Mouse (Mus musculus) erythroblast, adult 5-6 weeks (primary cell): ENCODE results near the gene Ap5b1. TPM values are rescaled to one million over a fixed set of nuclear protein-coding genes. Genes with fewer than 3 reads are reported as not detected.

Experiments used
- ATAC-seq: replicated peaks from 2 replicates; pipeline ENCODE4 v1.8.0; 2016; ENCODE audit warnings: moderate number of reproducible peaks, mild to moderate bottlenecking, moderate TSS enrichment, inconsistent platforms; ENCODE audit not compliant: poor library complexity, low FRiP score, severe bottlenecking
- total RNA-seq, 2 experiments: library from RNA; stranded (forward) in 1 of 2; stranded (reverse) in 1 of 2; fragments of 150-400 nt in 1 of 2; fragments of 200-764, 138-1000 nt in 1 of 2; gene quantifications; 2 replicates each; pipeline versions ENCODE4 v1.2.3 to v1.2.4; 2015 to 2017; ENCODE audit warnings: low replicate concordance in 2 of 2

Gene Ap5b1
- total RNA-seq, 2 experiments from 2014 or later = 2.9 to 4.7 TPM

- no peak for ATAC-seq
Observed at GRCm38 (mm10) chr19:5607705-5608410, 40.0 kb downstream of the Ap5b1 start.

- no peak for ATAC-seq
Observed at GRCm38 (mm10) chr19:5608707-5609106, 40.9 kb downstream of the Ap5b1 start.

GRCm38 (mm10) chr19:5609171-5609546 lies 41.3 kb downstream of the Ap5b1 start:
- no peak for ATAC-seq

DNA sequence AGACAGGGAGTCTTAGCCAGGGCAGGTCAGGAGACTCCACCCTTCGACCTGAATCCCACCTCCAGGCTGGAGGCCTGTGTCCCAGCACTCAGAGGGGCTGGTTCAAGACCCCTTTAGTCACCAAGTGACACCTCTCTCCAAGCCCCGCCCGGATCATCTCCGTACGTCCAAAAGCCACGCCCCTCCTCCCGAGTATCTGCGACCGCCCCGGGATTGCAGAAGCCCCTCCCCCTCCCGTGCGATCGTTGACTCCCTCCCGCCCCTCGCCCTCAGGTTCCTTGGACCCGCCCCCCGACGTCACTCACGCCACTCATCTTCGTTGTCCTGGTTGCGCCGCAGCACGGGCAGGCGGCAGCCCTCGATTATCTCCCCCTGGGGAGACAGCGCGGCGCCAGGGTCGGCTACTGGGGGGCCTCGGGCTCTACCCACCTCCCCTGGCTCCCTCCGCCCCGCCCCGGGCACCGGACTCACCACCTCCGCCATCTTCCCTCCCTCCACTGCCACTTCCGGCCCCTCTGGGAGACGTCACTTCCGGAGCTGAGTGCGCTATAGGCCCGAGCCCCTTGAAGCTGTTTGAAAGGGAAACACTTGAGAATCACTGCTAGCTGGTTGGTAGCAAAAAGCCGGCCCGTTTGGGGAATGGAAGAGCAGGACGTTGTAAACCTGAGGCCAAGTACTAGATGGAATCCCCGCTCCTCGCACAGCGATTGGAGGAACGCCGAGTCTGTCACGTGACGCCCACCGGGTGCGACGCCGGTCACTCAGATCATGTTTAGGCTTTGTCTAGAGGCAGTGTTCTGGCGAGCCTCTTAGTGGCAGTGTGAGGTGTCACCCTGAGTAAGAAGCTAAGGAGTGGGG lies 42.0 kb downstream of the Ap5b1 start, which contains the start of gene Kat5:
Gene Kat5 (minus strand): TSS at position 691 of the 858 bp plus-strand sequence.
- peak; percentile 92 for ATAC-seq

DNA sequence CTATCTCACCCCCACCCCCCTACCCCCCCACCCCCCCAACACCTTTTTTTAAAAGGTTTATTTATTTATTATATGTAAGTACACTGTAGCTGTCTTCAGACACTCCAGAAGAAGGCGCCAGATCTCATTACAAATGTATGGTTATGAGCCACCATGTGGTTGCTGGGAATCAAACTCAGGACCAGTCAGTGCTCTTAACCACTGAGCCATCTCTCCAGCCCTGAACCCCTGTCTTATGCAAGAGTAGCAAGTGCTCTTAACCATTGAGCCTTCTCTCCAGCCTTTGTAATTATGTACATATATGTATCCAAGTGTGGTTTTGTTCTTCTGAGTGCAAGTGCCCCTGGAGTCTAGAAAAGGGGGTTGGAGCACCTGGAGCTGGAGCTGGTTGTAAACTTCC lies 44.1 kb downstream of the Ap5b1 start:
- no peak for ATAC-seq

- no peak for ATAC-seq
Observed at GRCm38 (mm10) chr19:5612762-5613411, 45.1 kb downstream of the Ap5b1 start.

DNA sequence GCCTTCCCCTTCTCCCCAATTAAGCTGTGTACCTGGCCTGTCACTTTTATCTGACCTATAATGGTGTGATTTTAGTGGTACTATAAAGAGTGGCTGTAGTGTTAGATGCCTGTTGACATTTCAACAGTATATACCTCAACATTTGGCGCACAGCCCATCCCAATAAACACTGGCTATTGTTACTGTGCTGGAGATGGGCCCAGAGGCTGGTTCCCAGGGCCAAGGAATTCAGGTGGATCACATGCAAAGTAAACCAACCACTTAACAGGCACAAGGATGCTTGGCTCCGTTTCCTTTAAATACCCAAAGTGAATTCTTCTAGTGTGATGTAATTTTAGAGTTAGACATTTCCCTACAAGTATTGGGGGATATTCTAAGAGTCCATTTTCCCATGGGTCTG lies 47.1 kb downstream of the Ap5b1 start:
- no peak for ATAC-seq

GRCm38 (mm10) chr19:5620007-5620406 lies 52.2 kb downstream of the Ap5b1 start:
- no peak for ATAC-seq

Other genes with a start within 250 kb of the Ap5b1 start
- gene Catsper1, start 232.3 kb upstream of the Ap5b1 start, total RNA-seq (2015; ENCODE audit: low replicate concordance) = not detected in 2 replicates
- gene Catsper1, start 232.3 kb upstream of the Ap5b1 start, total RNA-seq (2017; ENCODE audit: low replicate concordance) = not detected in 2 replicates
- gene Cst6, start 218.5 kb upstream of the Ap5b1 start, total RNA-seq (2015; ENCODE audit: low replicate concordance) = not detected in 2 replicates
- gene Cst6, start 218.5 kb upstream of the Ap5b1 start, total RNA-seq (2017; ENCODE audit: low replicate concordance) = not detected in 2 replicates
- gene Eif1ad, start 201.3 kb upstream of the Ap5b1 start, total RNA-seq (2015; ENCODE audit: low replicate concordance) = 7.3 and 12.3 TPM in 2 replicates
- 14.7 and 18.7 TPM in 2 replicates for gene Eif1ad, start 201.3 kb upstream of the Ap5b1 start, total RNA-seq (2017; ENCODE audit: low replicate concordance)
- 77.5 and 144 TPM in 2 replicates for gene Banf1, start 200.9 kb upstream of the Ap5b1 start, total RNA-seq (2015; ENCODE audit: low replicate concordance)
- 5.9 and 14.1 TPM in 2 replicates for gene Banf1, start 200.9 kb upstream of the Ap5b1 start, total RNA-seq (2017; ENCODE audit: low replicate concordance)
- 28.4 and 63.2 TPM in 2 replicates for gene Sart1, start 179.3 kb upstream of the Ap5b1 start, total RNA-seq (2015; ENCODE audit: low replicate concordance)
- 28.5 and 48.2 TPM in 2 replicates for gene Sart1, start 179.3 kb upstream of the Ap5b1 start, total RNA-seq (2017; ENCODE audit: low replicate concordance)
- 2.5 TPM in 1 of 2 replicates, not detected in the other for gene Tsga10ip, start 165.5 kb upstream of the Ap5b1 start, total RNA-seq (2015; ENCODE audit: low replicate concordance)
- not detected in 2 replicates for gene Tsga10ip, start 165.5 kb upstream of the Ap5b1 start, total RNA-seq (2017; ENCODE audit: low replicate concordance)
- 15.0 and 32.4 TPM in 2 replicates for gene Drap1, start 143.0 kb upstream of the Ap5b1 start, total RNA-seq (2015; ENCODE audit: low replicate concordance)
- gene Drap1, start 143.0 kb upstream of the Ap5b1 start, total RNA-seq (2017; ENCODE audit: low replicate concordance) = 15.8 and 18.0 TPM in 2 replicates
- gene AI837181, start 142.9 kb upstream of the Ap5b1 start, total RNA-seq (2015; ENCODE audit: low replicate concordance) = 14.8 and 16.1 TPM in 2 replicates
- 5.3 and 7.7 TPM in 2 replicates for gene AI837181, start 142.9 kb upstream of the Ap5b1 start, total RNA-seq (2017; ENCODE audit: low replicate concordance)
- 0.42 TPM in 1 of 2 replicates, not detected in the other for gene Fosl1, start 120.5 kb upstream of the Ap5b1 start, total RNA-seq (2015; ENCODE audit: low replicate concordance)
- not detected in 2 replicates for gene Fosl1, start 120.5 kb upstream of the Ap5b1 start, total RNA-seq (2017; ENCODE audit: low replicate concordance)
- gene Ccdc85b, start 110.1 kb upstream of the Ap5b1 start, total RNA-seq (2015; ENCODE audit: low replicate concordance) = 0.38 TPM in 1 of 2 replicates, not detected in the other
- 0.14 and 0.17 TPM in 2 replicates for gene Ccdc85b, start 110.1 kb upstream of the Ap5b1 start, total RNA-seq (2017; ENCODE audit: low replicate concordance)
- 13.2 and 15.2 TPM in 2 replicates for gene Fibp, start 107.4 kb upstream of the Ap5b1 start, total RNA-seq (2015; ENCODE audit: low replicate concordance)
- gene Fibp, start 107.4 kb upstream of the Ap5b1 start, total RNA-seq (2017; ENCODE audit: low replicate concordance) = 17.6 and 19.0 TPM in 2 replicates
- gene Ctsw, start 99.5 kb upstream of the Ap5b1 start, total RNA-seq (2015; ENCODE audit: low replicate concordance) = not detected in 2 replicates
- not detected in 2 replicates for gene Ctsw, start 99.5 kb upstream of the Ap5b1 start, total RNA-seq (2017; ENCODE audit: low replicate concordance)
- not detected in 2 replicates for gene Efemp2, start 94.1 kb upstream of the Ap5b1 start, total RNA-seq (2015; ENCODE audit: low replicate concordance)
- 3.4 TPM in 1 of 2 replicates, not detected in the other for gene Efemp2, start 94.1 kb upstream of the Ap5b1 start, total RNA-seq (2017; ENCODE audit: low replicate concordance)
- gene Mus81, start 79.6 kb upstream of the Ap5b1 start, total RNA-seq (2015; ENCODE audit: low replicate concordance) = 12.5 and 18.6 TPM in 2 replicates
- 1.8 and 8.3 TPM in 2 replicates for gene Mus81, start 79.6 kb upstream of the Ap5b1 start, total RNA-seq (2017; ENCODE audit: low replicate concordance)
- 516 and 540 TPM in 2 replicates for gene Cfl1, start 77.6 kb upstream of the Ap5b1 start, total RNA-seq (2015; ENCODE audit: low replicate concordance)
- 293 and 380 TPM in 2 replicates for gene Cfl1, start 77.6 kb upstream of the Ap5b1 start, total RNA-seq (2017; ENCODE audit: low replicate concordance)
- not detected in 2 replicates for gene 1700020D05Rik, start 64.2 kb upstream of the Ap5b1 start, total RNA-seq (2015; ENCODE audit: low replicate concordance)
- gene 1700020D05Rik, start 64.2 kb upstream of the Ap5b1 start, total RNA-seq (2017; ENCODE audit: low replicate concordance) = 1.1 and 1.3 TPM in 2 replicates
- 1.9 and 2.9 TPM in 2 replicates for gene Snx32, start 57.5 kb upstream of the Ap5b1 start, total RNA-seq (2015; ENCODE audit: low replicate concordance)
- 11.7 and 13.4 TPM in 2 replicates for gene Snx32, start 57.5 kb upstream of the Ap5b1 start, total RNA-seq (2017; ENCODE audit: low replicate concordance)
- gene Ovol1, start 7.4 kb upstream of the Ap5b1 start, total RNA-seq (2015; ENCODE audit: low replicate concordance) = not detected in 2 replicates
- not detected in 2 replicates for gene Ovol1, start 7.4 kb upstream of the Ap5b1 start, total RNA-seq (2017; ENCODE audit: low replicate concordance)
- 14.4 and 52.2 TPM in 2 replicates for gene Rnaseh2c, start 33.8 kb downstream of the Ap5b1 start, total RNA-seq (2015; ENCODE audit: low replicate concordance)
- 19.3 and 79.3 TPM in 2 replicates for gene Rnaseh2c, start 33.8 kb downstream of the Ap5b1 start, total RNA-seq (2017; ENCODE audit: low replicate concordance)
- 8.2 and 11.3 TPM in 2 replicates for gene Kat5, start 42.2 kb downstream of the Ap5b1 start, total RNA-seq (2015; ENCODE audit: low replicate concordance)
- 22.0 and 28.9 TPM in 2 replicates for gene Kat5, start 42.2 kb downstream of the Ap5b1 start, total RNA-seq (2017; ENCODE audit: low replicate concordance)
- 13.1 and 25.1 TPM in 2 replicates for gene Rela, start 69.5 kb downstream of the Ap5b1 start, total RNA-seq (2015; ENCODE audit: low replicate concordance)
- 15.5 and 22.0 TPM in 2 replicates for gene Rela, start 69.5 kb downstream of the Ap5b1 start, total RNA-seq (2017; ENCODE audit: low replicate concordance)
- gene Sipa1, start 95.7 kb downstream of the Ap5b1 start, total RNA-seq (2015; ENCODE audit: low replicate concordance) = 20.5 and 36.9 TPM in 2 replicates
- 27.4 and 90.3 TPM in 2 replicates for gene Sipa1, start 95.7 kb downstream of the Ap5b1 start, total RNA-seq (2017; ENCODE audit: low replicate concordance)
- 5.0 and 7.3 TPM in 2 replicates for gene Map3k11, start 120.7 kb downstream of the Ap5b1 start, total RNA-seq (2015; ENCODE audit: low replicate concordance)
- 8.4 and 11.2 TPM in 2 replicates for gene Map3k11, start 120.7 kb downstream of the Ap5b1 start, total RNA-seq (2017; ENCODE audit: low replicate concordance)
- 10.7 and 16.3 TPM in 2 replicates for gene Pcnx3, start 120.9 kb downstream of the Ap5b1 start, total RNA-seq (2015; ENCODE audit: low replicate concordance)
- 14.8 and 20.3 TPM in 2 replicates for gene Pcnx3, start 120.9 kb downstream of the Ap5b1 start, total RNA-seq (2017; ENCODE audit: low replicate concordance)
- gene Kcnk7, start 136.3 kb downstream of the Ap5b1 start, total RNA-seq (2015; ENCODE audit: low replicate concordance) = not detected in 2 replicates
- not detected in 2 replicates for gene Kcnk7, start 136.3 kb downstream of the Ap5b1 start, total RNA-seq (2017; ENCODE audit: low replicate concordance)
- 27.5 and 57.9 TPM in 2 replicates for gene Ehbp1l1, start 158.3 kb downstream of the Ap5b1 start, total RNA-seq (2015; ENCODE audit: low replicate concordance)
- 236 and 446 TPM in 2 replicates for gene Ehbp1l1, start 158.3 kb downstream of the Ap5b1 start, total RNA-seq (2017; ENCODE audit: low replicate concordance)
- 11.5 and 30.4 TPM in 2 replicates for gene Fam89b, start 161.6 kb downstream of the Ap5b1 start, total RNA-seq (2015; ENCODE audit: low replicate concordance)
- 8.5 and 10.5 TPM in 2 replicates for gene Fam89b, start 161.6 kb downstream of the Ap5b1 start, total RNA-seq (2017; ENCODE audit: low replicate concordance)
- 0.63 TPM in 1 of 2 replicates, not detected in the other for gene Ltbp3, start 172.9 kb downstream of the Ap5b1 start, total RNA-seq (2015; ENCODE audit: low replicate concordance)
- gene Ltbp3, start 172.9 kb downstream of the Ap5b1 start, total RNA-seq (2017; ENCODE audit: low replicate concordance) = 0.68 TPM in 1 of 2 replicates, not detected in the other
- 8.2 and 12.9 TPM in 2 replicates for gene Scyl1, start 203.4 kb downstream of the Ap5b1 start, total RNA-seq (2015; ENCODE audit: low replicate concordance)
- gene Scyl1, start 203.4 kb downstream of the Ap5b1 start, total RNA-seq (2017; ENCODE audit: low replicate concordance) = 9.1 and 11.9 TPM in 2 replicates